Mouse (Mus musculus) heart, adult 2 months (tissue): ENCODE measurements around the gene Scnn1a.

Experiments
- CTCF ChIP-seq: fragments of 200-600 bp; IDR thresholded peaks from 2 replicates; pipeline ENCODE4 v1.8.1; 2022; ENCODE audit warnings: antibody characterized with exemption, mild to moderate bottlenecking, moderate library complexity
- EP300 ChIP-seq: fragments of 200-500 bp; IDR thresholded peaks from 2 replicates; pipeline ENCODE4 v1.6.1; 2011; ENCODE audit warnings: low read depth, low read length, control low read depth; ENCODE audit not compliant: insufficient read depth
- POLR2A ChIP-seq: fragments of 200-500 bp; IDR thresholded peaks from 2 replicates; pipeline ENCODE4 v1.6.1; 2011; ENCODE audit warnings: mild to moderate bottlenecking, low read depth, low read length, control low read depth; ENCODE audit not compliant: insufficient read depth

- TF ChIP-seq CTCF, result no peak
- no peak for TF ChIP-seq POLR2A
- TF ChIP-seq EP300, result no peak
These were observed 2.3 kb downstream of the Scnn1a start for GRCm38 (mm10) chr6:125322794-125323193.
